Mouse (Mus musculus) lung, adult 2 months (tissue): ENCODE data around the gene Pygm.

Experiments used
- CTCF ChIP-seq: fragments of 200-500 bp; IDR thresholded peaks from 2 replicates; pipeline ENCODE4 v1.5.1; 2011; ENCODE audit warnings: mild to moderate bottlenecking, low read length, control low read depth; ENCODE audit not compliant: insufficient read depth
- POLR2A ChIP-seq: fragments of 200-500 bp; IDR thresholded peaks from 2 replicates; pipeline ENCODE4 v1.6.1; 2011; ENCODE audit warnings: low read depth, mild to moderate bottlenecking, control low read depth, low read length, borderline replicate concordance; ENCODE audit errors: extremely low read depth

- TF ChIP-seq POLR2A (no peak), CTCF (no peak)
These were observed 48.8 kb upstream of the Pygm start for GRCm38 (mm10) chr19:6335458-6335827.
